Mouse (Mus musculus) myocyte (in vitro differentiated cells): ENCODE data around the gene Gpatch3. TPM values are rescaled to one million over a fixed set of nuclear protein-coding genes. Genes with fewer than 3 reads are reported as not detected.

ENCODE experiments used
- H3K27me3 ChIP-seq: one replicate; pipeline ENCODE4 v1.6.1; 2011; ENCODE audit not compliant: control insufficient read depth, insufficient read depth, insufficient read length
- H3K36me3 ChIP-seq: one replicate; pipeline ENCODE4 v1.6.1; 2011; ENCODE audit not compliant: control insufficient read depth, insufficient read depth
- H3K4me2 ChIP-seq: one replicate; pipeline ENCODE4 v1.6.1; 2011; ENCODE audit warnings: low read depth, control low read depth
- H3K4me3 ChIP-seq: one replicate; pipeline ENCODE4 v1.5.1; 2011; ENCODE audit warnings: mild to moderate bottlenecking, control low read depth, moderate library complexity
- H3K79me2 ChIP-seq: one replicate; pipeline ENCODE4 v1.6.1; 2011; ENCODE audit not compliant: control insufficient read depth, insufficient read depth
- H3ac ChIP-seq: one replicate; pipeline ENCODE4 v1.6.1; 2011; ENCODE audit not compliant: control insufficient read depth, insufficient read length
- CEBPB ChIP-seq: IDR thresholded peaks from 2 replicates; pipeline ENCODE4 v1.6.1; 2011; ENCODE audit warnings: mild to moderate bottlenecking, moderate library complexity; ENCODE audit not compliant: poor library complexity, insufficient read depth, severe bottlenecking
- E2F4 ChIP-seq: IDR thresholded peaks from one replicate; pipeline ENCODE4 v1.6.1; 2011; ENCODE audit warnings: mild to moderate bottlenecking, control low read depth, moderate library complexity; ENCODE audit not compliant: insufficient read depth
- MAX ChIP-seq: IDR thresholded peaks from one replicate; pipeline ENCODE4 v1.6.1; 2011; ENCODE audit warnings: low read depth, mild to moderate bottlenecking, control low read depth
- MYOD1 ChIP-seq, 3 experiments: IDR thresholded peaks; one replicate each; pipeline ENCODE4 v1.6.1; 2011; ENCODE audit warnings: control low read depth in 2 of 3, low read depth in 2 of 3, mild to moderate bottlenecking in 2 of 3, moderate library complexity in 1 of 3; ENCODE audit not compliant: insufficient read length in 2 of 3, control insufficient read depth in 1 of 3
- MYOG ChIP-seq, 3 experiments: IDR thresholded peaks; one replicate each; pipeline ENCODE4 v1.6.1; 2011; ENCODE audit warnings: control low read depth in 2 of 3, low read depth in 2 of 3, mild to moderate bottlenecking in 2 of 3; ENCODE audit not compliant: insufficient read length in 2 of 3, control insufficient read depth in 1 of 3, insufficient read depth in 1 of 3
- POLR2A ChIP-seq: IDR thresholded peaks from one replicate; pipeline ENCODE4 v1.6.1; 2011; ENCODE audit warnings: low read depth, mild to moderate bottlenecking, control low read depth, moderate library complexity; ENCODE audit not compliant: insufficient read length
- POLR2AphosphoS2 ChIP-seq: IDR thresholded peaks from one replicate; pipeline ENCODE4 v1.6.1; 2011; ENCODE audit warnings: low read depth, control low read depth; ENCODE audit not compliant: insufficient read length
- REST ChIP-seq: IDR thresholded peaks from one replicate; pipeline ENCODE4 v1.6.1; 2011; ENCODE audit warnings: mild to moderate bottlenecking, control low read depth, moderate library complexity; ENCODE audit not compliant: insufficient read depth, insufficient read length
- SRF ChIP-seq: IDR thresholded peaks from one replicate; pipeline ENCODE4 v1.6.1; 2011; ENCODE audit warnings: low read depth; ENCODE audit not compliant: control insufficient read depth, insufficient read length
- TCF12 ChIP-seq: IDR thresholded peaks from one replicate; pipeline ENCODE4 v1.6.1; 2011; ENCODE audit warnings: mild to moderate bottlenecking, control low read depth; ENCODE audit not compliant: poor library complexity, insufficient read depth, severe bottlenecking
- TCF3 ChIP-seq: IDR thresholded peaks from one replicate; pipeline ENCODE4 v1.6.1; 2011; ENCODE audit warnings: low read depth, control low read depth; ENCODE audit not compliant: insufficient read length
- USF1 ChIP-seq: IDR thresholded peaks from one replicate; pipeline ENCODE4 v1.6.1; 2011; ENCODE audit warnings: low read depth, mild to moderate bottlenecking, control low read depth, moderate library complexity
- polyA plus RNA-seq: library from polyadenylated mRNA; unstranded; fragments of >200 nt; fragmentation: generic; extraction: Trizol; gene quantifications from one replicate; pipeline ENCODE4 v1.2.1, GENCODE M21; 2012; ENCODE audit warnings: missing spikeins

Gpatch3 gene
- polyA plus RNA-seq, 1 experiment: 4.1 TPM

DNA sequence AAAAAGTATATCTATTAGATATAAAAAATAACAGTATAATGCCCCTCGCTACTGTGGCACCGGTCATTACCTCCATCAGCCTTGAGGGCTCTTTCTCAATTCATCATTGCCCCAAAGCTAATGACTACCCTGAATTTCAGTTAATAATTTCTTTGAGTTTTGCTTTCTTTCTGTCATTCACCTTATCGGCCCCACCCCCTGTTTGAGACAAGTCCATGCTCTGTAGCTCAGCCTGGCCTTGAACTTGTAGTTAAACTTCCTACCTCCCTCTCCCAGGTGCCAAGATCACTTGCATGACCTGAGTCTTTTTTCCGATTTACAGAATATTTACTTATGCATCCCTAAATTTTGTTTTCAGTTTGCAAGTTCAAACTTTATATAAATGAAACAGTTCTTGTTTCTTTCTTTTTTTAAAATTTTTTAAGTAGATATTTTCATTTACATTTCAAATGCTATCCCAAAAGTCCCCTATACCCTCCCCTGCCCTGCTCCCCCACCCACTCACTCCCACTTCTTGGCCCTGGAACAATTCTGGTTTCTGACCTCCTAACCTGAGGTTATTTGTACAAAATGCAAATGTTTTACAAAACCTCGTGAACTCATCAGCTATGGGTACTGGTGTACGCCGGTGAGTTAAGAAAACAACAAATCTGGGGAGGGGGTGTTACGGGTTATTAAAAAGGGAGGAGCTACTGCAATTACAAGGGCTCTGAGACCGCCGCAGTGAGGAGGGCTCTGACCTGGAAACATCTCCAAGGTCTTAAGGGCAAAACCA is 5.1 kb upstream of the Gpatch3 start:
- Histone ChIP-seq H3K27me3 (no peaks in the 10 kb centered on the region), H3K79me2 (no peaks in the 10 kb centered on the region), H3K36me3 (no peaks in the 10 kb centered on the region), H3K4me2 (peak overlapping the region; percentile 46), H3K4me3 (no peak overlapping the region), H3ac (no peak overlapping the region)
- TF ChIP-seq MYOG (IDR thresholded peaks at IDR 0.05; ENCODE audit: control insufficient read depth in 1 of 3, insufficient read depth in 1 of 3, insufficient read length in 2 of 3, low read depth in 2 of 3) (no peak), E2F4 (no peak), TCF3 (no peak), CEBPB (no peak), MAX (no peak), REST (no peak), TCF12 (no peak), POLR2A (no peak)

DNA sequence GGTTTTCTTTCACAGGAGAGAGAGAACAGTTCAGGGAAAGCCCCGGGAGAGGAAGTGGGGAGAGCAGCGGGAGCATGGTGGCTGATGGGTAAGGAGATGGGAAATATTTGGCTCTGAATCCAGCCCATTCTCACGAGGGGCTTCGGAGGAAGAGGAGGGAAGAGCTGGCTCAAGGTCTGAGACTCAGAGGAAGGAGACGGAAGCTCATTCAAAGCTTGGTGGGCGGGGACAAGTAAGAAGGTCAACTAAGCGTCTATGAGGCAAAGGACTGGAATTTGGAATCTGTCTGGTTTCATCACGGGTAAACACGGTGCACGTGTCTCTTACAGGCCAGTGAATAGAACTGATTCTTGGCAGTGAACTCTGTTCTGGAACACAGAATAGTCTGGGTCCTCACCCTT is 4.5 kb upstream of the Gpatch3 start:
- TF ChIP-seq E2F4 (no peak), CEBPB (no peak), USF1 (no peak), POLR2A (no peak), MYOD1 (IDR thresholded peaks at IDR 0.05; ENCODE audit: control insufficient read depth in 1 of 3, insufficient read length in 2 of 3, low read depth in 2 of 3) (no peak), TCF3 (no peak), MYOG (IDR thresholded peaks at IDR 0.05; ENCODE audit: control insufficient read depth in 1 of 3, insufficient read depth in 1 of 3, insufficient read length in 2 of 3, low read depth in 2 of 3) (no peak), POLR2AphosphoS2 (no peak), TCF12 (no peak), SRF (no peak), REST (no peak), MAX (no peak)
- H3K27me3 ChIP-seq: no peaks in the 10 kb centered on the region
- H3K4me3 ChIP-seq: no peak overlapping the region
- peak overlapping the region; percentile 46 for H3K4me2 ChIP-seq
- no peaks in the 10 kb centered on the region for H3K36me3 ChIP-seq
- H3ac ChIP-seq: no peak overlapping the region
- H3K79me2 ChIP-seq: peaks cover 1% of the 10 kb centered on the region

DNA sequence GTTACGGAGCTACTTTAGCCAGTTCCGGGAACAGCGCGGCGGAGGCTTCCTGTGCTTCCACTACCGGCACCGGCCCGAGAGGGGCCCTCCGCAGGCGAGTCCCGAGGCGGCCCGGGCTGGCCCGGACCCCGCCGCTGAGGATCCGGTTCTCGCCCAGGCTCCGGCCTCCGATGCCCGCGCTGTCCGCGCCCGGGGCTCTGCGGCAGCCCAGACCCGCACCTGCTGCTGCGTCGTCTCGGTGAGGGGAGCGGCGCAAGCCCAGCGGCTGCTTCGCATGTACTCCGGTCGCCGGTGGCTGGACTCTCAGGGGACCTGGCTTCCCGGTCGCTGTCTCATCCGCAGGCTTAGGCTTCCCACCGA is 278 bp downstream of the Gpatch3 start:
- peak overlapping the region; percentile 67 for H3K4me3 ChIP-seq
- H3K4me2 ChIP-seq: peak overlapping the region; percentile 79
- H3ac ChIP-seq: peak overlapping the region; percentile 20
- no peaks in the 10 kb centered on the region for H3K27me3 ChIP-seq
- no peaks in the 10 kb centered on the region for H3K36me3 ChIP-seq
- H3K79me2 ChIP-seq: peaks cover 6% of the 10 kb centered on the region
- no peak for TF ChIP-seq REST
- no peak for TF ChIP-seq MYOG (IDR thresholded peaks at IDR 0.05; ENCODE audit: control insufficient read depth in 1 of 3, insufficient read depth in 1 of 3, insufficient read length in 2 of 3, low read depth in 2 of 3)
- no peak for TF ChIP-seq MAX
- TF ChIP-seq TCF3: no peak
- TF ChIP-seq USF1: no peak
- TF ChIP-seq SRF: no peak
- no peak for TF ChIP-seq POLR2A
- no peak for TF ChIP-seq E2F4
- TF ChIP-seq POLR2AphosphoS2: no peak
- TF ChIP-seq TCF12: no peak

DNA sequence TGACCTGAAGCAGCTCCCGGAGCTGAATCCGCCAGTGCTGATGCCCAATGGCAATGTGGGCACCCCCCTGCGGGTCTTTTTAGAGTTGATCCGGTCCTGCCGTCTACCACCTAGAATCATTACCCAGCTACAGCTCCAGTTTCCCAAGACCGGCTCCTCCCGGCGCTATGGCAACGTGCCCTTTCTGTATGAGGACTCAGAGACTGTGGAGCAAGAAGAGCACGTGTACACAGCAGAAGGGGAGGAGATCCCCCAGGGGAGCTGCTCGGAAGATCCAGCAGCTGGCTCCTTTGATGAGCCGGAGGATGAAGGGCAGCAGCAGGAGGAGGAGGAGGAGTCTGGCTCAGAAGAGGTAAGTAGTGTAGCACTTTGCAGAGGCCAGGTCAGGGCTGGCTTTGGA is 3.4 kb downstream of the Gpatch3 start:
- no peak overlapping the region for H3ac ChIP-seq
- TF ChIP-seq POLR2A: no peak
- H3K36me3 ChIP-seq: no peaks in the 10 kb centered on the region
- H3K79me2 ChIP-seq: peaks cover 6% of the 10 kb centered on the region
- H3K4me2 ChIP-seq: no peak overlapping the region
- no peaks in the 10 kb centered on the region for H3K27me3 ChIP-seq
- no peak overlapping the region for H3K4me3 ChIP-seq

DNA sequence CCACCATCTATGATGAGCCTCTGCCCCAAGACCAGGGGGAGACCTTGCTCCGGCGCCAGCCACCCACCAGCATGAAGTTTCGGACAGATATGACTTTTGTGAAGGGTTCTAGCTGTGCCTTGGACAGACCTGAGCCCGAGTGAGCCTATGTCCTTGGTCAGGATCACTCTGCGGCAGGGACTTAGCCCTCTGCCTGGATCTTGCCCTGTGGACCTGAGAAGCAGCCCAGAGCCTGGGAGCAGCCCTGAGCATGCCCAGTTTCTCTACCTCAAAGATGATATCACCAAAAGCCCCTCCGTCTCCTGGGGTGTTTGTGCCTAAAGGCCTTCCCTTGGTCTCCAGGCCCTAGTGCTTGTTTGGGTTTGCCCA is 9.1 kb downstream of the Gpatch3 start:
- Histone ChIP-seq H3ac (peak overlapping the region; percentile 60), H3K27me3 (no peaks in the 10 kb centered on the region), H3K4me2 (peak overlapping the region; percentile 83), H3K36me3 (no peaks in the 10 kb centered on the region), H3K79me2 (no peaks in the 10 kb centered on the region), H3K4me3 (peak overlapping the region; percentile 73)
- TF ChIP-seq TCF12: no peak
